Mouse (Mus musculus) v-Abl transformed pro-B cells (cell line): ENCODE measurements around the gene Stat2.

Source experiments
- in situ Hi-C, 2 experiments: fragments of 400-800 bp; cut with MboI; formaldehyde crosslinking; loops; one replicate each; pipeline ENCODE4 v1.15.1; 2025; ENCODE audit not compliant: unreplicated experiment in 2 of 2

Stat2 gene

DNA sequence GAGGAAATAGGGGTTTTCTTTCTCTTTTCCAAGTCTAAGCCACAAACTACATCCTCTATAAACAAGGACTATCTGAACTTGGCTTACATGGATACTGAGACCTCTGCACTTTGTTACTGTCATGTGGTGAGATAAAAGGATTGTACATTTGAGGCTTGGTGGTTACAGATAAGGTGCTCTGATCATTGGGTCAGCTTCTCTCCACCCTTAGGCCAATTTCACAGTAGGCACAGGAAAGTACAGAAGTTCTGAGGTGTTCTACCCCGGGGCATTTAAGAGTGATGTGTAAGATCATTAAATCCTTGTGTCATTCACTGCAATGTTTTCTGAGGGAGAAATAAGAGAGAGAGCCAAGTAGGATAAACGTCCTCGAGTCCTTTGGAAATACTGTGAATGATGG lies 66.2 kb downstream of the Stat2 start:
- in situ Hi-C loops = loop anchor here (5.0 to 25.0 kb wide), 4 partner anchors 116 to 551 kb away; partner anchors contain the start of genes Rpl41 (in 2 of the 2), Zc3h10 (in 2 of the 2) and Gdf11 (in 1 of the 2)

DNA sequence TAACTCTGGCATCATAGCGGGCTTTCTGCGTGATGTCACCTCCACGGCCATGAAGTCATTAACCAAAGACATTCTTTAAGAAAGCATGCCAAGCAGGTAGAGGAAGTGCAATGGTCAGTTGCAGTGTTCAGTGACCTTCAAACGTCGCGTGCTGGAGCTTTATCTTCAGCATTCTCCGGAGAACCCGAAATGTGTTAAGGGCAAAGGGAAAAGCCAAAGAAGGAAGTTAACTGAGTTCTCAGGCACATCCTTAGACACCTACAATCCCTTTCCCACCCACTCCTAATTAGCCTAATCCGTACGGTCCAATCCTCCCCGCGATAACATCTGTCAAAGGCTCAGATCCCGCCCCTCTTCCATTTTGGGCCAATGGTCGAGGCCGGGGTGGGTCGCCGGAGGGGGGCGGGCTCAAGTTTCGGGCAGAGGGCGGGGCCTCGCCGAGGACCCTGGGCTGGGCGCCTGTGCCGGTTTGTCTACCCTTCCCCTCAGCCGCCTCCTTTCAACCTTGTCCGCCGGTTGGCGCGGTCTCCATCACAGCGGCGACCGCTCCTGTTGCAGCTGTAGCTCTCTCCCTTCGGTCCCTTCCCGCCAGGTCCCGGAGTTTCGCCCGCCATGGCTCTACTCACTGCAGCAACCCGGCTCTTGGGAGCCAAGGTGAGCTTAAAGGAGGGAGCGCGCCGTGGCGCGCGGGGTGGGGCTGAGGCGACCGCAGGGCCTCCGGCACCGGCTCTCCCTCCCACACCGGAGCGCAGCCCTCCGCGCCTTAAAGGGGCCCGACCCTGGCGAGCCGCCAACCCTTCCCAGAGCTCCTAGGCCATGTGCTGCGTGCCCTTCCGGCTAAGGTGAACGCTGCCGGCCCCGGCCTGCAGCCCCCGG lies 67.2 kb downstream of the Stat2 start, which contains the start of gene Cs:
Gene Cs, plus strand, starts transcription at position 429 of the 876 bp plus-strand sequence.
- in situ Hi-C loops = loop anchor here (5.0 to 25.0 kb wide), 4 partner anchors 115 to 550 kb away; partner anchors contain the start of genes Rpl41 (in 2 of the 2), Zc3h10 (in 2 of the 2) and Gdf11 (in 1 of the 2)

DNA sequence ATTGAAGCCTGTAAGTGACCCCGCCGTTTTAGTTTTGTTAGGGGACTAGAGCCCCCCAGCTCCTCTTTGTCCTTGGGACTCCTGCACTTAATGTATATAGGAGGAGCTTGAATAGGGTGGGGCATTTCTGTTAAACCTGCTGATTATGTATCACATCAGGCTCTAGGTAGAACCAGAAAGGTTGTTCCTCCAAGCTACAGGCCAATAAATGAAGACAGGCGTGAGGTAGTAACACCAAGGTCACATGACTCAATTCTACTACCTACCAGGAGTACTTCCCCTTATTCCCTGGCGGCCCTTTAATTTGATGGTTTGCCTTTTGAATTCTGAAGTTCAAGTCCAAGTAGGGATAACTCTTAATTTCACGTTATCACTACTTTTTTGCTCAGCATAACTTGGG lies 68.1 kb downstream of the Stat2 start:
- in situ Hi-C loops = loop anchor here (5.0 to 25.0 kb wide), 4 partner anchors 114 to 549 kb away; partner anchors contain the start of genes Rpl41 (in 2 of the 2), Zc3h10 (in 2 of the 2) and Gdf11 (in 1 of the 2)

DNA sequence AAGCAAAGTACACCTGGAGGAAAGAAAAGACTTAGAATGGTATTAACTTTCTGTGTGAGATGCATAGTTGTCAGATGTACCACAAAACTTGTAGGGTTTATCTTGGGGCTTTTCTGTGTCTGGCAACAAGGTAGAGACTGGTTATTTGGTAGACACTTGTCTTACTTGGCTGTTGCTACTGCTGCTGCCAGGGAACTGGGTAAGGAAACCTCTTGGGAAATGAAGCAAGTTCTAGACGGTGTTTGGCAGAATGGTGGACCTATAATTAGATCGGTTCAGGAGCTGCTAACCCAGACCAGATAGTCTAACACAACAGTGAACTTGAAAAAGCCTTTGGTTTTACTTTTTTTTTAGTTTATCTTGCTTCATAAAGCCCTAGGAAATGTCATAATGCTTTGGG lies 68.6 kb downstream of the Stat2 start:
- in situ Hi-C loops = loop anchor here (5.0 to 25.0 kb wide), 4 partner anchors 113 to 548 kb away; partner anchors contain the start of genes Rpl41 (in 2 of the 2), Zc3h10 (in 2 of the 2) and Gdf11 (in 1 of the 2)

DNA sequence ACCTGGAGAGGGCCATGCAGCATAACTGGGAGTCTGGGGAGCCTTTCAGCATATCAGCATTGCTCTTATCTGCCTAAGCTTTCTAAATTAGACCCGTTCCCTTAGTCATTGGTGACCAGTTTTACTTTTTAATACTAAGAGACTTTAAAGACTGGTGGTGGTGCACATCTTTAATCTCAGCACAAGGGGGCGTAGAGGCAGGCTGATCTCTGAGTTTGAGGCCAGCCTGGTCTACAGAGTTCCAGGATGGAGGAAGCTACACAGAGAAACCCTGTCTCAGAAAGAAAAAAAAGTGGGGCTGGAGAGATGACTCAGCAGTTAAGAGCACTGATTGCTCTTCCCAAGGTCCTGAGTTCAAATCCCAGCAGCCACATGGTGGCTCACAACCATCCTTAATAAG lies 69.9 kb downstream of the Stat2 start:
- in situ Hi-C loops = loop anchor here in 1 of 2 experiments (25.0 kb wide), 1 partner anchor 547 kb away; the partner anchor contains the start of gene Gdf11
